8 mouse cellular contexts compared by ENCODE assay signal in the genomic region with DNA sequence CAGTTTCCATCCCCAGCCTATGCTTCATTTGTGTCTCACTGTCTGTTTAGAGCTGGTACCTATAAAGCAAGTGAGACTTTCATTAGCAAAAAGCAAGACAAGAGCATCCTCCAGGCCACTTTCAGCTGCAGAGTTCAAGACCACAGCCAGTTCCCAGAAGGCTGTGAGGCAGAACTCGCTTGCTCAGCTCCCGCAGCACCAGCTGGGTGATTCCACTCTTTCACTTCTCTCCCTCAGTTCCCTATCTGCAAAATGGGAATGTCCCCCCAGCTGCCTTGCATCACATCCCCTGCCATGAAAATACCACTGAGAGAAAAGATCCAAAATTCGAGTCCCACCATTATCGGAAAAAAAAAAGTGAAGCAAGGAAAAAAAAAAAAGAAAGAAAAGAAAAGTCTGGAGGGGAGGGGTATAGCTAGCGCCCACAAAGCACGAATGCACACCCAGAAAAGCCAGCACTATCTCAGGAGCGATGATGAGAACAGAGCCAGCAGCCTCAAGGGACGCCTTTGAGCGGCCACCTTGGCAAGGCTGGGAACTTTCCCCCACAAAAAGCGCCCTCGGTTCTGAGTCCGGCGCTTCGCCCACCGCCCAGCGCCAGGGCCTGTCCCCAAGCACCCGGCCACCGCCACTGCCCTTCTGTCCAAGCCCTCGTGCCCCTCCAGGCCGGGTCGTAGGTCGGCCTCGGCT. TPM values are rescaled to one million over a fixed set of nuclear protein-coding genes. Genes with fewer than 3 reads are reported as not detected.
DNase-seq lines count a peak whose midpoint lies in the region; ATAC-seq and TF ChIP-seq lines count a peak whose summit lies in the region.

No protein-coding gene starts in this region.

- no peaks in the 10 kb centered on the region for H3K27me3 ChIP-seq in kidney, embryonic 14.5 days (ENCODE audit: control insufficient read depth, insufficient read depth, low read length)
- no peaks in the 10 kb centered on the region for H3K27me3 ChIP-seq in CH12.LX (replicated peaks)
- peaks cover 20% of the 10 kb centered on the region for H3K27me3 ChIP-seq in hindbrain, embryonic 10.5 days (ENCODE audit: insufficient read depth, poor library complexity, severe bottlenecking)
- H3K27me3 ChIP-seq in liver, embryonic 15.5 days: peaks cover 9% of the 10 kb centered on the region; the same call in 1 of the 2 replicates
- no peaks in the 10 kb centered on the region for H3K27me3 ChIP-seq in stomach, embryonic 15.5 days (replicated peaks)

- TF ChIP-seq EP300 in CH12.LX (IDR thresholded peaks at IDR 0.05; ENCODE audit: low read length): peak; percentile 81

- peak; percentile 7; the same call in 1 of the 2 replicates for ATAC-seq in kidney, embryonic 14.5 days (ENCODE audit: low FRiP score, low TSS enrichment)
- 0 out of 2 replicates have a peak, but pooled peaks have one; percentile 1 for ATAC-seq in liver, embryonic 15.5 days (ENCODE audit: insufficient read depth)
- no peak for ATAC-seq in stomach, embryonic 15.5 days (ENCODE audit: insufficient read depth, low FRiP score, low read depth)
- ATAC-seq in activated CD4-positive, CD25-positive, alpha-beta regulatory T cell, adult 4 months: no peak

- H3K4me2 ChIP-seq in kidney, embryonic 14.5 days (replicated peaks; ENCODE audit: low read depth, low read length): peak overlapping the region; percentile 86
- H3K4me2 ChIP-seq in CH12.LX (ENCODE audit: insufficient read depth, low read depth, poor library complexity, severe bottlenecking): peak overlapping the region; percentile 87
- peak overlapping the region; percentile 100 for H3K4me2 ChIP-seq in liver, embryonic 15.5 days
- peak overlapping the region; percentile 90 for H3K4me2 ChIP-seq in stomach, embryonic 15.5 days

- 3% methylated on average over 23 of the region's 23 CpGs for WGBS in kidney, embryonic 14.5 days
- WGBS in hindbrain, embryonic 10.5 days: 2% methylated on average over 23 of the region's 23 CpGs
- WGBS in liver, embryonic 15.5 days (ENCODE audit: insufficient replicate concordance): under 1% methylated on average over 23 of the region's 23 CpGs
- 2% methylated on average over 23 of the region's 23 CpGs for WGBS in stomach, embryonic 15.5 days

- peaks cover 47% of the 10 kb centered on the region for H3K79me2 ChIP-seq in CH12.LX (replicated peaks; ENCODE audit: control insufficient read depth, extremely low read depth, insufficient read depth, poor library complexity, severe bottlenecking)

- dilution Hi-C loops in CH12.LX (cut with MboI; ENCODE audit: extremely low pct_ligation_motif_present, extremely low pct_unique_long_range_greater_than_20kb, low sequenced_read_pairs): no loop called here

- no peak for DNase-seq in kidney, postnatal 25 days
- peak; percentile 75 for DNase-seq in CH12.LX (ENCODE audit: extremely low read depth)
- peak; percentile 57 to 59 for DNase-seq in cerebellum, postnatal 25 days
- no peak for DNase-seq in hindbrain, embryonic 10.5 days (ENCODE audit: low spot score)

- H3K27ac ChIP-seq in kidney, embryonic 14.5 days (ENCODE audit: low read depth, low read length): peak overlapping the region; percentile 93
- peak overlapping the region; percentile 44 for H3K27ac ChIP-seq in CH12.LX (ENCODE audit: insufficient read depth, low read depth)
- H3K27ac ChIP-seq in hindbrain, embryonic 10.5 days: peak overlapping the region; percentile 95
- peak overlapping the region; percentile 83 for H3K27ac ChIP-seq in liver, embryonic 15.5 days (replicated peaks)
- H3K27ac ChIP-seq in stomach, embryonic 15.5 days: peak overlapping the region; percentile 91

- in situ Hi-C loops in CH12.LX (cut with MboI; ENCODE audit: low pct_ligation_motif_present, low pct_unique_long_range_greater_than_20kb, low sequenced_read_pairs): no loop called here

- no peaks in the 10 kb centered on the region for H3K9me3 ChIP-seq in kidney, embryonic 14.5 days (ENCODE audit: control insufficient read depth, low read length)
- H3K9me3 ChIP-seq in CH12.LX (replicated peaks; ENCODE audit: low read length): no peaks in the 10 kb centered on the region
- no peaks in the 10 kb centered on the region for H3K9me3 ChIP-seq in hindbrain, embryonic 10.5 days
- H3K9me3 ChIP-seq in liver, embryonic 15.5 days (replicated peaks): no peaks in the 10 kb centered on the region
- no peaks in the 10 kb centered on the region for H3K9me3 ChIP-seq in stomach, embryonic 15.5 days

- peaks cover 9% of the 10 kb centered on the region; the same call in 1 of the 2 replicates for H3K4me1 ChIP-seq in kidney, embryonic 14.5 days (ENCODE audit: control insufficient read depth, insufficient read depth, low read length)
- H3K4me1 ChIP-seq in CH12.LX (ENCODE audit: control insufficient read depth in 1 of 2, insufficient read depth in 2 of 2): peaks cover 20 to 76% of the 10 kb centered on the region in 2 experiments
- peaks cover 33% of the 10 kb centered on the region; the same call in 1 of the 2 replicates for H3K4me1 ChIP-seq in hindbrain, embryonic 10.5 days (replicated peaks)
- H3K4me1 ChIP-seq in liver, embryonic 15.5 days (replicated peaks): peaks cover 84% of the 10 kb centered on the region
- H3K4me1 ChIP-seq in stomach, embryonic 15.5 days: peaks cover 17% of the 10 kb centered on the region

- TF ChIP-seq POLR2A in CH12.LX (IDR thresholded peaks at IDR 0.05; ENCODE audit: low read depth, low read length): no peak

- no peak for TF ChIP-seq CTCF in CH12.LX (conservative IDR thresholded peaks at IDR 0.05 in 1 of 2, IDR thresholded peaks at IDR 0.05 in 1 of 2; ENCODE audit: low read depth in 2 of 2, low read length in 2 of 2)

- TF ChIP-seq RAD21 in CH12.LX (IDR thresholded peaks at IDR 0.05; ENCODE audit: low read depth, low read length): no peak

- peak overlapping the region; percentile 90 for H3K9ac ChIP-seq in kidney, embryonic 14.5 days (ENCODE audit: low read depth, low read length)
- H3K9ac ChIP-seq in CH12.LX (ENCODE audit: insufficient read depth, low read depth): peak overlapping the region; percentile 81
- H3K9ac ChIP-seq in liver, embryonic 15.5 days: peak overlapping the region; percentile 86
- H3K9ac ChIP-seq in stomach, embryonic 15.5 days: peak overlapping the region; percentile 87

- peak overlapping the region; percentile 88 for H3K4me3 ChIP-seq in kidney, embryonic 14.5 days (ENCODE audit: low read length)
- H3K4me3 ChIP-seq in CH12.LX (replicated peaks in 1 of 3; ENCODE audit: low read depth in 2 of 3, low read length in 2 of 3, poor library complexity in 1 of 3): peak overlapping the region; percentile 68 to 93 (median 86)
- peak overlapping the region; percentile 84 for H3K4me3 ChIP-seq in hindbrain, embryonic 10.5 days
- peak overlapping the region; percentile 87 for H3K4me3 ChIP-seq in liver, embryonic 15.5 days (replicated peaks)
- H3K4me3 ChIP-seq in stomach, embryonic 15.5 days (replicated peaks): peak overlapping the region; percentile 89

- no peaks in the 10 kb centered on the region for H3K36me3 ChIP-seq in kidney, embryonic 14.5 days (ENCODE audit: control insufficient read depth, insufficient read depth, low read length)
- H3K36me3 ChIP-seq in CH12.LX (replicated peaks in 1 of 2; ENCODE audit: control insufficient read depth in 1 of 2, insufficient read depth in 1 of 2, low read length in 1 of 2): no peaks in the 10 kb centered on the region
- H3K36me3 ChIP-seq in hindbrain, embryonic 10.5 days: no peaks in the 10 kb centered on the region
- no peaks in the 10 kb centered on the region for H3K36me3 ChIP-seq in liver, embryonic 15.5 days (replicated peaks)
- no peaks in the 10 kb centered on the region for H3K36me3 ChIP-seq in stomach, embryonic 15.5 days

TF ChIP-seq in CH12.LX, 34 proteins besides CTCF, POLR2A, EP300 and RAD21 (continues in another document):
- TF ChIP-seq BHLHE40 (IDR thresholded peaks at IDR 0.05; ENCODE audit: low read depth, low read length) (peak; percentile 9; the same call in 1 of the 2 replicates), ZKSCAN1 (IDR thresholded peaks at IDR 0.05; ENCODE audit: borderline replicate concordance, low read depth, low read length) (no peak), MAZ (IDR thresholded peaks at IDR 0.05; ENCODE audit: low read depth, low read length) (0 out of 2 replicates have a peak, but pooled peaks have one; percentile 28), ELF1 (IDR thresholded peaks at IDR 0.05; ENCODE audit: low read depth, low read length) (no peak), CHD2 (IDR thresholded peaks at IDR 0.05; ENCODE audit: low read length) (no peak), MXI1 (IDR thresholded peaks at IDR 0.05; ENCODE audit: low read depth, low read length) (no peak), ZMIZ1 (IDR thresholded peaks at IDR 0.05; ENCODE audit: low read depth, low read length) (0 out of 2 replicates have a peak, but pooled peaks have one; percentile 31), MYC (IDR thresholded peaks at IDR 0.05; ENCODE audit: low read depth, low read length) (0 out of 2 replicates have a peak, but pooled peaks have one; percentile 15), MEF2A (IDR thresholded peaks at IDR 0.05; ENCODE audit: borderline replicate concordance, low read depth, low read length) (0 out of 2 replicates have a peak, but pooled peaks have one; percentile 15), MAFK (IDR thresholded peaks at IDR 0.05; ENCODE audit: insufficient replicate concordance, low read length) (peak; percentile 87), IRF4 (IDR thresholded peaks at IDR 0.05; ENCODE audit: low read depth, low read length) (peak; percentile 79), SIN3A (IDR thresholded peaks at IDR 0.05; ENCODE audit: low read length) (peak; percentile 63; the same call in 1 of the 2 replicates), ETS1 (conservative IDR thresholded peaks at IDR 0.05; ENCODE audit: low read depth, low read length) (peak; percentile 94), E2F4 (IDR thresholded peaks at IDR 0.05; ENCODE audit: insufficient replicate concordance, low read depth, low read length) (no peak), ZNF384 (IDR thresholded peaks at IDR 0.05; ENCODE audit: low read depth, low read length) (peak; percentile 91), TBP (conservative IDR thresholded peaks at IDR 0.05; ENCODE audit: low read depth, low read length) (peak; percentile 46; the same call in 1 of the 2 replicates), NRF1 (IDR thresholded peaks at IDR 0.05; ENCODE audit: low read depth, low read length) (no peak), JUN (IDR thresholded peaks at IDR 0.05; ENCODE audit: insufficient read depth, low read depth, low read length) (no peak)

RNA-seq across cellular contexts. Expression of a gene that starts 1.3 kb away (rescaled TPM):
- polyA plus RNA-seq in kidney, embryonic 14.5 days (2014; fragmentation: Nextera tagmentation; extraction: Ambion mirVana): 7.6 and 10.8 TPM in 2 replicates
- total RNA-seq in CH12.LX (2012; rRNA removed): 7.3 and 9.7 TPM in 2 replicates
- 6.8 and 6.9 TPM in 2 replicates for total RNA-seq in CH12.LX (2014; rRNA removed)
- polyA plus RNA-seq in CH12.LX (2012; ENCODE audit: insufficient read length, low read depth): 7.3 and 8.9 TPM in 2 replicates
- polyA plus RNA-seq in hindbrain, embryonic 10.5 days (2016; fragmentation: Nextera tagmentation; extraction: Ambion mirVana): 1.5 and 1.6 TPM in 2 replicates
- polyA plus RNA-seq in liver, embryonic 15.5 days (2015; fragmentation: Nextera tagmentation; extraction: Ambion mirVana): 2.0 and 2.7 TPM in 2 replicates
- 4.9 and 5.4 TPM in 2 replicates for polyA plus RNA-seq in stomach, embryonic 15.5 days (2015; fragmentation: Nextera tagmentation; extraction: Ambion mirVana)
- polyA plus RNA-seq in activated CD4-positive, CD25-positive, alpha-beta regulatory T cell, adult 4 months (2017; shearing (Covaris generic)): 1 to 10 TPM; 4.4 to 5.1 TPM

Comparison
In these comparisons a context has a peak if more than half of its experiments do, and no peak if none do; other contexts are left out.
1. ATAC-seq: peak in kidney, embryonic 14.5 days (single experiment) and liver, embryonic 15.5 days (single experiment); none in stomach, embryonic 15.5 days (single experiment) and activated CD4-positive, CD25-positive, alpha-beta regulatory T cell, adult 4 months (single experiment).
2. H3K27ac ChIP-seq: peak in every context shown above with its lines; median percentile 95 in hindbrain, embryonic 10.5 days; 93 in kidney, embryonic 14.5 days; 91 in stomach, embryonic 15.5 days; 83 in liver, embryonic 15.5 days; 44 in CH12.LX.
3. DNase-seq: peak in CH12.LX (single experiment) and cerebellum, postnatal 25 days (2 of 2); none in kidney, postnatal 25 days (0 of 2) and hindbrain, embryonic 10.5 days (single experiment).
4. Peak in every context shown above with its lines, with median percentiles within 50 percentile points of each other: H3K4me2 ChIP-seq, H3K4me3 ChIP-seq and H3K9ac ChIP-seq.